Mouse (Mus musculus) cerebellum, adult 2 months (tissue): ENCODE measurements around the gene Map3k7.

ENCODE experiments used
- CTCF ChIP-seq: fragments of 200-500 bp; IDR thresholded peaks from 2 replicates; pipeline ENCODE4 v1.5.1; 2011; ENCODE audit warnings: low read depth, mild to moderate bottlenecking, control low read depth, low read length, moderate library complexity, borderline replicate concordance; ENCODE audit not compliant: insufficient read depth
- POLR2A ChIP-seq: fragments of 200-500 bp; IDR thresholded peaks from 2 replicates; pipeline ENCODE4 v1.6.1; 2011; ENCODE audit warnings: low read length, control low read depth, borderline replicate concordance; ENCODE audit not compliant: insufficient read depth

DNA sequence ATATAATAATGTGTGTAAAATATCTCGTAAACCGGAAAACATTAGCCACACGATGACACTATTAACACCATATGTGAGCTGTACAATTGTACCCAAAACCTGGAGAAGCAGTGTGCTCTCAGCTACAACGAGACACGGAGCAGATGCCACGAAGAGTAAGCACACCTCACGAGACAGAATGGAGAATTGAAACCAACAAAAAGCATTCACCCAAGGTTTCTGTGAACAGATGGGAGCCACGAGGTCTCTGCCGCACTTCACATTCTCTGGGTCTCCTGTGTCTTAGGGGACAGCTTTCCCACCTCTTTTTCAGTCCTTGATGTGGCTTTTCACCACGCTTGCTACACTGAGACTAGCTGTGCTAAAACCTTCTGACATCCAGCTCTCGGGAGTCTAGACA is 48.8 kb upstream of the Map3k7 start:
- TF ChIP-seq CTCF (no peak), POLR2A (no peak)
